Mouse (Mus musculus): ENCODE results near the gene Fam131a. TPM values are rescaled to one million over a fixed set of nuclear protein-coding genes. Genes with fewer than 3 reads are reported as not detected.

The Fam131a gene
- total RNA-seq, 1 experiment: 1.9 TPM

DNA sequence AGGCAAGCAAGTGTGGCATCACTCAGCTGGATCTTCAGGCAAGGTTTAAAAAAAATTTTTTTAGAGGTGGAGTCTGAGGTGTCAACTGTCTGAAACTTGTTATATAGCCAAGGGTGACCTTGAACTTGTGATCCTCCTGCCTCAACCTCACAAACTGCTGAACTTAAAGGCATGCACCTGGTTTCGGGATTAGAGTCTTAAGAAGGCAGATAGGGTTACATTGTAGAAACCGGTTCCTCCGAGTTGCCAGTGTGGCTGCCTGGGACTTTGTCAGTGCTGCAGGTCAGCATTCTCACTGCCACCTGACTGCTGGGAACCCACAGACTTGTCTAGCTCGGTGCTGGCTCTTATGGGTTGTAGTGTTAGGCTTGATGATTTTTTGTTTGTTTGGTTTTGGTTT lies 30.2 kb downstream of the Fam131a start:
- TF ChIP-seq HCFC1 (IDR thresholded peaks at IDR 0.05; ENCODE audit: borderline replicate concordance, insufficient read depth, low read length): no peak
- peaks cover 14% of the 10 kb centered on the region for H3K36me3 ChIP-seq (ENCODE audit: control insufficient read depth, insufficient read depth, low read length, poor library complexity, severe bottlenecking)
- in situ Hi-C loops (cut with MboI; ENCODE audit: low sequenced_read_pairs in 2 of 2, unreplicated experiment in 2 of 2): no loop called here
- peaks cover 0 to 18% of the 10 kb centered on the region in 2 experiments for H3K4me1 ChIP-seq (ENCODE audit: control insufficient read depth in 2 of 2, insufficient read depth in 2 of 2, low read length in 2 of 2, poor library complexity in 1 of 2)
- no peak overlapping the region for H3K4me3 ChIP-seq (ENCODE audit: insufficient read depth in 1 of 2, low read depth in 1 of 2, low read length in 2 of 2, poor library complexity in 1 of 2, severe bottlenecking in 1 of 2)
- H3K27ac ChIP-seq (ENCODE audit: insufficient read depth, low read depth, low read length, poor library complexity, severe bottlenecking): 0 out of 2 replicates have a peak overlapping the region, but pooled peaks have one; percentile 46
- no peak overlapping the region for H3K9ac ChIP-seq (ENCODE audit: insufficient read depth, low read depth, low read length, poor library complexity, severe bottlenecking)
- H3K9me3 ChIP-seq (ENCODE audit: control insufficient read depth, insufficient read depth, low read depth, low read length): no peaks in the 10 kb centered on the region
- DNase-seq (ENCODE audit: low read depth, low spot score): no peak

DNA sequence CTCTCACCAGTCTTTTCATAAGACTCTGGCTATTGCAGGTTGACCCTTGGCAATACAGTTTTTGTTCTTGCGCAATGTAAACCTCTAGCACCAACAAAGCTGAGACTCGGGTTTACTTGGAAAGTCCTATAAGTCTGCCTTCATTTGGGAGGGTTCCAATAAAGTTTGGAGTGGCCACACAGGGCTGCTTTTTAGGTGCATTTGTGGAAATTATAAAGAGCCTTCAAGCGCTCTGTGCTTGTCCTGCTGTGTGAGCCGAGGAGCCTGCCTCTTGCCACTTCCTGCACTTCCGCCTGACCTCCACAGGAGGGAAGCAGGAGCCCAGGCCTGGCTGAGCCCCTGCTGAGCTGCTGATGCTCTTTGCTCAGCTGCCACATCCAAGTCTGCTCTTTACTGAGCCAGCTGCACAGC lies 31.3 kb downstream of the Fam131a start:
- no peak for DNase-seq (ENCODE audit: low read depth, low spot score)
- peaks cover 0 to 18% of the 10 kb centered on the region in 2 experiments; a peak in 3 of 4 replicates for H3K4me1 ChIP-seq (ENCODE audit: control insufficient read depth in 2 of 2, insufficient read depth in 2 of 2, low read length in 2 of 2, poor library complexity in 1 of 2)
- 0 out of 2 replicates have a peak, but pooled peaks have one; percentile 61 for TF ChIP-seq ZC3H11A (IDR thresholded peaks at IDR 0.05; ENCODE audit: borderline replicate concordance, low read depth, low read length)
- no peak for TF ChIP-seq MAFK (IDR thresholded peaks at IDR 0.05; ENCODE audit: insufficient read depth, low read depth, low read length)
- H3K27ac ChIP-seq (ENCODE audit: insufficient read depth, low read depth, low read length, poor library complexity, severe bottlenecking): no peak overlapping the region; the same call in 1 of the 2 replicates
- no peak overlapping the region for H3K4me3 ChIP-seq (ENCODE audit: insufficient read depth in 1 of 2, low read depth in 1 of 2, low read length in 2 of 2, poor library complexity in 1 of 2, severe bottlenecking in 1 of 2)
- no peaks in the 10 kb centered on the region for H3K9me3 ChIP-seq (ENCODE audit: control insufficient read depth, insufficient read depth, low read depth, low read length)
- no peak overlapping the region for H3K9ac ChIP-seq (ENCODE audit: insufficient read depth, low read depth, low read length, poor library complexity, severe bottlenecking)
- in situ Hi-C loops (cut with MboI; ENCODE audit: low sequenced_read_pairs in 2 of 2, unreplicated experiment in 2 of 2): no loop called here
- peaks cover 14% of the 10 kb centered on the region for H3K36me3 ChIP-seq (ENCODE audit: control insufficient read depth, insufficient read depth, low read length, poor library complexity, severe bottlenecking)

- no peak for DNase-seq (ENCODE audit: low read depth, low spot score)
These were observed 32.3 kb downstream of the Fam131a start for GRCm38 (mm10) chr16:20725321-20725720.

GRCm38 (mm10) chr16:20725750-20726149 lies 32.7 kb downstream of the Fam131a start:
- Histone ChIP-seq H3K27ac (ENCODE audit: insufficient read depth, low read depth, low read length, poor library complexity, severe bottlenecking) (no peak overlapping the region), H3K9ac (ENCODE audit: insufficient read depth, low read depth, low read length, poor library complexity, severe bottlenecking) (no peak overlapping the region), H3K36me3 (ENCODE audit: control insufficient read depth, insufficient read depth, low read length, poor library complexity, severe bottlenecking) (peaks cover 8% of the 10 kb centered on the region), H3K4me3 (ENCODE audit: insufficient read depth in 1 of 2, low read depth in 1 of 2, low read length in 2 of 2, poor library complexity in 1 of 2, severe bottlenecking in 1 of 2) (no peak overlapping the region), H3K4me1 (ENCODE audit: control insufficient read depth in 2 of 2, insufficient read depth in 2 of 2, low read length in 2 of 2, poor library complexity in 1 of 2) (peaks cover 0 to 24% of the 10 kb centered on the region in 2 experiments; a peak in 3 of 4 replicates), H3K9me3 (ENCODE audit: control insufficient read depth, insufficient read depth, low read depth, low read length) (no peaks in the 10 kb centered on the region)
- in situ Hi-C loops (cut with MboI; ENCODE audit: low sequenced_read_pairs in 2 of 2, unreplicated experiment in 2 of 2): no loop called here
- no peak for DNase-seq (ENCODE audit: low read depth, low spot score)
- TF ChIP-seq CHD2 (IDR thresholded peaks at IDR 0.05; ENCODE audit: low read depth, low read length) (no peak), ZNF384 (IDR thresholded peaks at IDR 0.05; ENCODE audit: low read depth, low read length) (no peak), MAFK (IDR thresholded peaks at IDR 0.05; ENCODE audit: insufficient read depth, low read depth, low read length) (no peak), ZC3H11A (IDR thresholded peaks at IDR 0.05; ENCODE audit: borderline replicate concordance, low read depth, low read length) (no peak), HCFC1 (IDR thresholded peaks at IDR 0.05; ENCODE audit: borderline replicate concordance, insufficient read depth, low read length) (no peak)

More at GRCm38 (mm10) chr16:20725321-20725720, 32.3 kb downstream of the Fam131a start:
- Histone ChIP-seq H3K9me3 (ENCODE audit: control insufficient read depth, insufficient read depth, low read depth, low read length) (no peaks in the 10 kb centered on the region), H3K4me1 (ENCODE audit: control insufficient read depth in 2 of 2, insufficient read depth in 2 of 2, low read length in 2 of 2, poor library complexity in 1 of 2) (peaks cover 0 to 21% of the 10 kb centered on the region in 2 experiments; a peak in 3 of 4 replicates), H3K9ac (ENCODE audit: insufficient read depth, low read depth, low read length, poor library complexity, severe bottlenecking) (no peak overlapping the region), H3K36me3 (ENCODE audit: control insufficient read depth, insufficient read depth, low read length, poor library complexity, severe bottlenecking) (peaks cover 10% of the 10 kb centered on the region), H3K27ac (ENCODE audit: insufficient read depth, low read depth, low read length, poor library complexity, severe bottlenecking) (no peak overlapping the region), H3K4me3 (ENCODE audit: insufficient read depth in 1 of 2, low read depth in 1 of 2, low read length in 2 of 2, poor library complexity in 1 of 2, severe bottlenecking in 1 of 2) (no peak overlapping the region)
- TF ChIP-seq HCFC1 (IDR thresholded peaks at IDR 0.05; ENCODE audit: borderline replicate concordance, insufficient read depth, low read length) (no peak), MAFK (IDR thresholded peaks at IDR 0.05; ENCODE audit: insufficient read depth, low read depth, low read length) (no peak), ZC3H11A (IDR thresholded peaks at IDR 0.05; ENCODE audit: borderline replicate concordance, low read depth, low read length) (no peak), CHD2 (IDR thresholded peaks at IDR 0.05; ENCODE audit: low read depth, low read length) (no peak), ZNF384 (IDR thresholded peaks at IDR 0.05; ENCODE audit: low read depth, low read length) (no peak)
- in situ Hi-C loops (cut with MboI; ENCODE audit: low sequenced_read_pairs in 2 of 2, unreplicated experiment in 2 of 2): no loop called here

DNA sequence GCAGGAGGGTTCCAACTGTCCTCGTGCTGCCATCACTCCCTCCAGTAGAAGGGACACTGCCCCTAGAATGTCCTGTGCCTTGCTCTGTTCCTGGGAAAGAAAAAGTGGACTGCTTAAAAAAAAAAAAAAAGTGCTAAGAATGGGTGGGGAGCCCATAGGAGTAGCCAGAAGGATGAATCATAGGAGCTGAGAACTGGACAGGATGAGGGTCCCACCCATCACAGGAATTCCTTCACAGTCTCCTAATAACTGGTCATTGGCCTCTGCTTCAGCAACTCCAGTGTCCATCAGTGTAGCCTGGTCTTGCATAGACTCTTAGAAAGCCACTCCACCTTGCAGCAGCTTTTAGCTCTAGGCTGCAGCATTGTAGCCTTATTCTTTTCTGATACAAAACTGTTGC lies 33.3 kb downstream of the Fam131a start:
- no peak for DNase-seq (ENCODE audit: low read depth, low spot score)
- no peak for TF ChIP-seq CHD2 (IDR thresholded peaks at IDR 0.05; ENCODE audit: low read depth, low read length)
- TF ChIP-seq ZC3H11A (IDR thresholded peaks at IDR 0.05; ENCODE audit: borderline replicate concordance, low read depth, low read length): no peak
- no peak for TF ChIP-seq ZNF384 (IDR thresholded peaks at IDR 0.05; ENCODE audit: low read depth, low read length)
- TF ChIP-seq HCFC1 (IDR thresholded peaks at IDR 0.05; ENCODE audit: borderline replicate concordance, insufficient read depth, low read length): no peak
- TF ChIP-seq MAFK (IDR thresholded peaks at IDR 0.05; ENCODE audit: insufficient read depth, low read depth, low read length): no peak
- H3K27ac ChIP-seq (ENCODE audit: insufficient read depth, low read depth, low read length, poor library complexity, severe bottlenecking): no peak overlapping the region
- no peak overlapping the region for H3K4me3 ChIP-seq (ENCODE audit: insufficient read depth in 1 of 2, low read depth in 1 of 2, low read length in 2 of 2, poor library complexity in 1 of 2, severe bottlenecking in 1 of 2)
- in situ Hi-C loops (cut with MboI; ENCODE audit: low sequenced_read_pairs in 2 of 2, unreplicated experiment in 2 of 2): no loop called here
- H3K4me1 ChIP-seq (ENCODE audit: control insufficient read depth in 2 of 2, insufficient read depth in 2 of 2, low read length in 2 of 2, poor library complexity in 1 of 2): peaks cover 0 to 24% of the 10 kb centered on the region in 2 experiments; a peak in 3 of 4 replicates
- no peaks in the 10 kb centered on the region for H3K9me3 ChIP-seq (ENCODE audit: control insufficient read depth, insufficient read depth, low read depth, low read length)
- peaks cover 8% of the 10 kb centered on the region for H3K36me3 ChIP-seq (ENCODE audit: control insufficient read depth, insufficient read depth, low read length, poor library complexity, severe bottlenecking)
- H3K9ac ChIP-seq (ENCODE audit: insufficient read depth, low read depth, low read length, poor library complexity, severe bottlenecking): no peak overlapping the region
